Mouse (Mus musculus): Measurements from ENCODE around the gene Saxo2. TPM values are rescaled to one million over a fixed set of nuclear protein-coding genes. Genes with fewer than 3 reads are reported as not detected.

Saxo2 gene
- total and polyA plus RNA-seq, 3 experiments, result 0.85 to 2.7 TPM; not detected in 1

DNA sequence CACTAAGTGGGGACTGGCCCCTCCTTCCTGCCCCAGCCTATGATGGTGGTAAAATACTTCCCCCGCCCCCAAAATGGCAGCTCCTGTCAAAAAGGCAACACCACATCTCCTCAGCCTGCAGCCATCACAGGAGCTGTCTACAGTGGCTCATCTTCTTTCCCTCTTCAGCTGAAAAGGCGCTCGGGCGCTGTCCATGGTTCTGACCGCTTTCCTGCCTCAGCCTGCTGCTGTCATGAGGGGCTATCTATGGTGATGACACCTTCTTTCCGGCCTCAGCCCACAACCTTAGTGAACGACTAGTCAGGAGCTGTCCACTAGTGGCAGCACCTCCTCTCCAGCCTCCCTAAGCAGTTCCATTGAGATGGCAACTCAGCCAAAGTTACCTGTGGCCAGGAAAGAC lies 23.0 kb downstream of the Saxo2 start:
- no peak for TF ChIP-seq TBP (IDR thresholded peaks at IDR 0.05; ENCODE audit: low read depth, low read length)
- no peaks in the 10 kb centered on the region for H3K9me3 ChIP-seq (replicated peaks; ENCODE audit: insufficient read depth, low read length)
- no peak overlapping the region for H3K4me3 ChIP-seq (ENCODE audit: control insufficient read depth in 1 of 2, insufficient read depth in 1 of 2, low read depth in 2 of 2, low read length in 2 of 2)
- peak; percentile 73 for DNase-seq (ENCODE audit: low read depth, low spot score)
- H3K79me2 ChIP-seq (ENCODE audit: control insufficient read depth, insufficient read depth, low read length, poor library complexity), result no peaks in the 10 kb centered on the region
- no peak overlapping the region for H3K9ac ChIP-seq (ENCODE audit: control insufficient read depth, low read depth, low read length, poor library complexity, severe bottlenecking)
- no peaks in the 10 kb centered on the region for H3K36me3 ChIP-seq (ENCODE audit: control insufficient read depth in 1 of 2, insufficient read depth in 2 of 2, low read length in 2 of 2)
- no peaks in the 10 kb centered on the region for H3K27me3 ChIP-seq (ENCODE audit: control insufficient read depth in 1 of 2, insufficient read depth in 2 of 2, low read length in 2 of 2)
- no peaks in the 10 kb centered on the region for H3K4me1 ChIP-seq (ENCODE audit: control insufficient read depth in 1 of 2, insufficient read depth in 2 of 2, low read length in 2 of 2)
- H3K27ac ChIP-seq (ENCODE audit: control insufficient read depth, low read depth, low read length), result no peak overlapping the region

DNA sequence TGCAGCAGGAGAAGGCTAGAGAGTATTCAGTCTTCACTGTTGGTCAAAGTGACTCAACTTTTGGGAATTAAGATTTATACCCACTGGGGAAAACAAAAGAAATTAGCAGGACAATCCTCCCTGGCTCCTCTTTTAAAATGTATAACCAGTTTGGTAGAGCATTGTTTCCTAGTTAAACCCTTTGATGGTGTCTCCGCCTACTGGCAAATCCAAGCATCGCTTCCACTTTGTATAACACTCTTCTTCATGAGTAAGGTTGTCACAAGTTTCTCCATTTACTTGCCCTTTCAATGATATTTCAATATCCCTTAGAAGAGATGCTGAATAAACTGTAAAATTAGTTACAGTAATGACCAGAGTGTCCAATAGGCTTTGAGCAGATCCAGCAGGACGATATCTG lies 38.7 kb downstream of the Saxo2 start:
- Histone ChIP-seq H3K27me3 (ENCODE audit: control insufficient read depth in 1 of 2, insufficient read depth in 2 of 2, low read length in 2 of 2) (no peaks in the 10 kb centered on the region), H3K9me3 (replicated peaks; ENCODE audit: insufficient read depth, low read length) (no peaks in the 10 kb centered on the region), H3K79me2 (ENCODE audit: control insufficient read depth, insufficient read depth, low read length, poor library complexity) (no peaks in the 10 kb centered on the region), H3K36me3 (ENCODE audit: control insufficient read depth in 1 of 2, insufficient read depth in 2 of 2, low read length in 2 of 2) (no peaks in the 10 kb centered on the region), H3K4me3 (ENCODE audit: control insufficient read depth in 1 of 2, insufficient read depth in 1 of 2, low read depth in 2 of 2, low read length in 2 of 2) (no peak overlapping the region), H3K4me1 (ENCODE audit: control insufficient read depth in 1 of 2, insufficient read depth in 2 of 2, low read length in 2 of 2) (no peaks in the 10 kb centered on the region), H3K9ac (ENCODE audit: control insufficient read depth, low read depth, low read length, poor library complexity, severe bottlenecking) (no peak overlapping the region), H3K27ac (ENCODE audit: control insufficient read depth, low read depth, low read length) (no peak overlapping the region)
- DNase-seq (ENCODE audit: low read depth, low spot score), result no peak
- TF ChIP-seq ZMIZ1 (IDR thresholded peaks at IDR 0.05; ENCODE audit: low read depth, low read length) (no peak), RAD21 (IDR thresholded peaks at IDR 0.05; ENCODE audit: low read depth, low read length) (no peak; the same call in 1 of the 2 replicates), POLR2AphosphoS5 (IDR thresholded peaks at IDR 0.05; ENCODE audit: borderline replicate concordance, low read depth, low read length) (no peak), POLR2A (IDR thresholded peaks at IDR 0.05; ENCODE audit: control insufficient read depth in 1 of 2, insufficient read depth in 1 of 2, low read depth in 1 of 2, low read length in 2 of 2, poor library complexity in 1 of 2) (no peak), MYC (IDR thresholded peaks at IDR 0.05; ENCODE audit: low read depth, low read length) (no peak), BHLHE40 (IDR thresholded peaks at IDR 0.05; ENCODE audit: borderline replicate concordance, low read depth, low read length) (no peak), UBTF (IDR thresholded peaks at IDR 0.05; ENCODE audit: borderline replicate concordance, insufficient read depth, low read depth, low read length) (no peak), SMC3 (IDR thresholded peaks at IDR 0.05; ENCODE audit: low read depth, low read length) (no peak), ETS1 (IDR thresholded peaks at IDR 0.05; ENCODE audit: low read depth, low read length) (no peak), GABPA (IDR thresholded peaks at IDR 0.05; ENCODE audit: low read depth, low read length) (no peak), SIN3A (IDR thresholded peaks at IDR 0.05; ENCODE audit: low read length) (no peak), USF2 (IDR thresholded peaks at IDR 0.05; ENCODE audit: borderline replicate concordance in 1 of 2, insufficient read depth in 1 of 2, low read depth in 1 of 2, low read length in 2 of 2) (no peak)

DNA sequence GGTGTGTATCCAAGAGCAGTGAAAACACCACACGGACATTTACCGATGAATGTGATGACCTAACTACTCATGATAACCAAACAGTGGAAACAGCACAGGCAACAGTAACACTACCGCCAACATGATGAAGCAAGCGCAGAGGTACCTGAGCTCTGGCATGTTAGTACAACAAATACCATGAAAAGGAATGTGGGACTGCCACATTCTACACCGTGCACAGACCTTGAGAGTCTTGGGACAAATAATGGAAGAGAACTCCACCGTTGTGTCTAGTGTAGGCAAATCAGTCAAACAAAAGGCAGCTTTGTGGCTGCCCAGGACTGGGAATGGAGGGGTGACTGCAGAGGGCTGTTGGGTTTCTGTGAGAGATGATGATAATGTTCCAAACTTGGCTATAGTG lies 42.9 kb downstream of the Saxo2 start:
- Histone ChIP-seq H3K9ac (ENCODE audit: control insufficient read depth, low read depth, low read length, poor library complexity, severe bottlenecking) (no peak overlapping the region), H3K27ac (ENCODE audit: control insufficient read depth, low read depth, low read length) (no peak overlapping the region), H3K79me2 (ENCODE audit: control insufficient read depth, insufficient read depth, low read length, poor library complexity) (no peaks in the 10 kb centered on the region), H3K9me3 (replicated peaks; ENCODE audit: insufficient read depth, low read length) (no peaks in the 10 kb centered on the region), H3K27me3 (ENCODE audit: control insufficient read depth in 1 of 2, insufficient read depth in 2 of 2, low read length in 2 of 2) (no peaks in the 10 kb centered on the region), H3K4me3 (ENCODE audit: control insufficient read depth in 1 of 2, insufficient read depth in 1 of 2, low read depth in 2 of 2, low read length in 2 of 2) (no peak overlapping the region), H3K36me3 (ENCODE audit: control insufficient read depth in 1 of 2, insufficient read depth in 2 of 2, low read length in 2 of 2) (no peaks in the 10 kb centered on the region), H3K4me1 (ENCODE audit: control insufficient read depth in 1 of 2, insufficient read depth in 2 of 2, low read length in 2 of 2) (no peaks in the 10 kb centered on the region)
- no peak for DNase-seq (ENCODE audit: low read depth, low spot score)
- TF ChIP-seq NRF1 (IDR thresholded peaks at IDR 0.05; ENCODE audit: insufficient read depth, low read depth, low read length, poor library complexity, severe bottlenecking) (no peak), ZNF384 (IDR thresholded peaks at IDR 0.05; ENCODE audit: low read depth, low read length) (no peak), MEF2A (IDR thresholded peaks at IDR 0.05; ENCODE audit: extremely low read depth, insufficient replicate concordance, low read depth, low read length, poor library complexity, severe bottlenecking) (no peak), CTCF (IDR thresholded peaks at IDR 0.05 in 2 of 3, conservative IDR thresholded peaks at IDR 0.05 in 1 of 3; ENCODE audit: control insufficient read depth in 1 of 3, insufficient read depth in 1 of 3, low read depth in 2 of 3, low read length in 3 of 3, poor library complexity in 1 of 3, severe bottlenecking in 1 of 3) (no peak), ZMIZ1 (IDR thresholded peaks at IDR 0.05; ENCODE audit: low read depth, low read length) (no peak), BHLHE40 (IDR thresholded peaks at IDR 0.05; ENCODE audit: borderline replicate concordance, low read depth, low read length) (no peak), TCF12 (IDR thresholded peaks at IDR 0.05; ENCODE audit: low read depth, low read length) (no peak), NELFE (IDR thresholded peaks at IDR 0.05; ENCODE audit: low read depth, low read length) (no peak), USF2 (IDR thresholded peaks at IDR 0.05; ENCODE audit: borderline replicate concordance in 1 of 2, insufficient read depth in 1 of 2, low read depth in 1 of 2, low read length in 2 of 2) (no peak), MAZ (IDR thresholded peaks at IDR 0.05; ENCODE audit: low read depth, low read length) (no peak), TAL1 (IDR thresholded peaks at IDR 0.05; ENCODE audit: low read length) (no peak), POLR2A (IDR thresholded peaks at IDR 0.05; ENCODE audit: control insufficient read depth in 1 of 2, insufficient read depth in 1 of 2, low read depth in 1 of 2, low read length in 2 of 2, poor library complexity in 1 of 2) (no peak), MXI1 (IDR thresholded peaks at IDR 0.05; ENCODE audit: low read depth, low read length) (no peak), JUND (IDR thresholded peaks at IDR 0.05; ENCODE audit: low read depth, low read length) (no peak), ELF1 (IDR thresholded peaks at IDR 0.05; ENCODE audit: low read depth, low read length) (no peak), GABPA (IDR thresholded peaks at IDR 0.05; ENCODE audit: low read depth, low read length) (no peak), MAX (IDR thresholded peaks at IDR 0.05; ENCODE audit: low read length) (no peak)

Data from MEL (cell line).